Mouse (Mus musculus) urinary bladder, postnatal 0 days (tissue): Measurements from ENCODE around the gene Vmn2r76. TPM values are rescaled to one million over a fixed set of nuclear protein-coding genes. Genes with fewer than 3 reads are reported as not detected.

Experiments
- polyA plus RNA-seq: library from polyadenylated mRNA; unstranded; fragments of >200 nt; fragmentation: Nextera tagmentation; extraction: Ambion mirVana; gene quantifications from 2 replicates; pipeline ENCODE4 v1.2.1, GENCODE M21; 2015

Vmn2r76 gene
- polyA plus RNA-seq: not detected in 2 replicates

DNA sequence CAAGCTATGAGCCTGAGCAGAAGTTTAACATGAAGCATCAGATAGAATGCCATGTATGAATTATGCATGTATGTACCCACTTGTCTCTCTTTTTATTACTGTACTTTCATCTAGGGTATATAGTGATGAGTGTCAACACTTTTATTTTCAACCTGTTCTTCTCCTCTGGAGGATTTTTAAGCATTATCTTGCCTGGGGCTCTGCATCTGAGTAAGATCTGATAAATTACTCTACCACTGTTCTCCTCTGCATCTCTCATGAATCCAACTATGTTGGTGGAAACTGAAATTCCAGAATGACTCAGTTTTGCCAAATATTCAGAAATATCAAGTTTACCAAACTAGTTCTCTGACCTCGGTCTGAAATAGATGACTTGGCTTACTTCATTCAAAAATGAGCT, at the start of gene Vmn2r76:
Gene Vmn2r76, minus strand, starts transcription at position 101 of the 400 bp plus-strand sequence.

DNA sequence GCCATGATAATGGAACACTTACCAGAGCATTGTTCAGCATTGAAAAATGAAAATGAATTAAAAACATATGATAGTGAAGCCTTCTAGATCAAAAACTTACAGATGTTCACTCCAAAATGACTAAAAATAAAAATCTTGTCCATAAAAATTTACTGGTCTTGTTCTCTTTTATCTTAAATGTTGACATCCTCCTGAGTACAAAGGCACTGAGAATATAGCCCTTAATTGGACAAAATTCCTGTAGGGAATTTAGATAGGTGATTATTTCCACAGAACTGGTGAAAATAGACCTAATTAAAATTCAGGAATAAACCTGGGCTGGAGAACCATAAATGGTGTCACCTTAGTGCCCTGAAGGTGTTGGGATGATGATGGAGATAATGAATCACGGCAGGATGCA, 31.0 kb upstream of the Vmn2r76 start, which contains the start of gene Olfr310:
Gene Olfr310, minus strand, starts transcription at position 101 of the 400 bp plus-strand sequence.

DNA sequence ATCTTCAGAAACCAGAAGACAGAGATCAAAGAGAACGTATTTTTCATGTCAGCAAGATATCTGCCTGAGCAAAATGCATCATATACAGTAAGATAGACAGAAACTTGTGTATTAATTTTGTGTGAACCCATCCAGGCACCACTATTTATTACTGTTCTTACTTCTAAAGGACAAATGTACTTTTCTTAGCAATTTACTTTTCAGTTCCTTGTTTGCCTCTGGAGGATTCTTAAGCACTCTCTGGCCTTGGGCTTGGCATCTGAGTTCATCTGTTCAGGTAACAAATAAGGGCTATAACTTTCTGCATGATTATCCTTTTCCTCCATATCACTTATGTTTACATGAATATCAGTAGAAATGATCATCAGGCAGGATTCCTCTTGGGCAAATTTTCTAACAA, 74.4 kb downstream of the Vmn2r76 start, which contains the start of gene Vmn2r75:
Gene Vmn2r75, minus strand, starts transcription at position 101 of the 400 bp plus-strand sequence.

Other genes starting within 250 kb of the Vmn2r76 start
- gene Vmn2r75, start 74.5 kb downstream of the Vmn2r76 start, polyA plus RNA-seq: not detected in 2 replicates
- not detected in 2 replicates for gene Olfr310, start 30.9 kb upstream of the Vmn2r76 start, polyA plus RNA-seq
- gene Olfr309, start 67.4 kb upstream of the Vmn2r76 start, polyA plus RNA-seq: not detected in 2 replicates
- not detected in 2 replicates for gene Olfr308, start 79.3 kb upstream of the Vmn2r76 start, polyA plus RNA-seq
- not detected in 2 replicates for gene Olfr307, start 91.3 kb upstream of the Vmn2r76 start, polyA plus RNA-seq
- not detected in 2 replicates for gene Olfr305, start 120.6 kb upstream of the Vmn2r76 start, polyA plus RNA-seq
- gene Olfr304, start 140.3 kb upstream of the Vmn2r76 start, polyA plus RNA-seq: not detected in 2 replicates
- not detected in 2 replicates for gene Olfr303, start 151.5 kb upstream of the Vmn2r76 start, polyA plus RNA-seq
- not detected in 2 replicates for gene Olfr301, start 157.5 kb upstream of the Vmn2r76 start, polyA plus RNA-seq
- not detected in 2 replicates for gene Olfr299, start 213.6 kb upstream of the Vmn2r76 start, polyA plus RNA-seq
- gene Olfr298, start 246.2 kb upstream of the Vmn2r76 start, polyA plus RNA-seq: not detected in 2 replicates